20 mouse cellular contexts compared by ENCODE assay signal in the genomic region with DNA sequence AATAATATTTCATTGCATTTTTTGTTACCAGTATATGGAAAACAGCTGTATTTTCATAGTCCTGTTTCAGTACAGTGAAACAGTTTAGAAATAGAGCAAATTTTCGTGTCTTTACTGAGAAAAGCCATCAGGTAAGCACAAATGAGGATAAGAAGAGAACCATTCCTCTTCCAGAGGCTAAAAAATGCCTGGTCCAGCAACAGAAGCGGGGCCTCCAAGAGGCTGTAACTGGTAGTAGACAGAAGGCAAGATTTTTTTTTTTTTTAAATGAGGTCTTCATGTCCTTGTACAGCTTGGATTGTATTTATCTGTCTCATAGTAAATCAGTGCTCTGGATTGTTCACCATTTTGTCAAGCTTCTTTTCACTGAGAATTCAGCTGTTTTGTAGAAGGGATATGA.
DNase-seq lines count a peak whose midpoint lies in the region; ATAC-seq and TF ChIP-seq lines count a peak whose summit lies in the region.
"Had no signal": no experiment of that assay in that cellular context is flagged by ENCODE, and none has a peak within 500 bp of the region (broad histone marks: within the 10 kb centered on the region; RNA-seq: fewer than 3 reads in every experiment).

No protein-coding gene starts in this region.

- H3K4me3 ChIP-seq in left cerebral cortex, adult 2 months = no peak overlapping the region
- no peak overlapping the region for H3K4me3 ChIP-seq in forebrain, embryonic 14.5 days (ENCODE audit: low read depth, low read length)
- H3K4me3 ChIP-seq in lung, adult 2 months (replicated peaks; ENCODE audit: extremely low read depth, low read depth, low read length) = no peak overlapping the region
- H3K4me3 ChIP-seq: hindbrain, embryonic 15.5 days; limb, embryonic 15.5 days; myocyte; stomach, embryonic 15.5 days had no signal

- no peak for DNase-seq in left cerebral cortex, adult 2 months (ENCODE audit: extremely low spot score in 1 of 2, low spot score in 2 of 2)
- no peak for DNase-seq in left cerebral cortex, postnatal 25 days (ENCODE audit: low spot score in 2 of 2)
- DNase-seq in brain, embryonic 14.5 days (ENCODE audit: low read depth) = peak; percentile 64
- peak; percentile 58 for DNase-seq in forebrain, embryonic 14.5 days (ENCODE audit: low spot score)
- peak; percentile 50 for DNase-seq in retina, embryonic 14.5 days (ENCODE audit: low spot score)
- DNase-seq in thymus, postnatal 0 days (ENCODE audit: low spot score) = no peak
- DNase-seq in lung, adult 2 months = no peak
- DNase-seq: adrenal gland, adult 8-10 months; gastrocnemius, postnatal 36 days; layer of hippocampus, postnatal 36 days; lung, postnatal 10 days; right cerebral cortex, postnatal 14 days; thymus, adult 18-20 months had no signal

- intact Hi-C loops in left cerebral cortex, adult 2 months (cut with DNase I) = loop anchor here (5.0 kb wide), 1 partner anchor 179 kb away; no protein-coding TSS in a partner anchor
- intact Hi-C loops in left cerebral cortex, postnatal 25 days (cut with DNase I) = loop anchor here (10.0 kb wide), 1 partner anchor 351 kb away; no protein-coding TSS in a partner anchor

- peak; percentile 28 for TF ChIP-seq CTCF in left cerebral cortex, adult 2 months (IDR thresholded peaks at IDR 0.05)
- TF ChIP-seq CTCF in brain, embryonic 14.5 days (IDR thresholded peaks at IDR 0.05; ENCODE audit: borderline replicate concordance, extremely low read depth, insufficient read depth, insufficient read length) = no peak
- TF ChIP-seq CTCF in lung, adult 2 months (IDR thresholded peaks at IDR 0.05; ENCODE audit: insufficient read depth, low read length) = no peak

- H3K36me3 ChIP-seq in forebrain, embryonic 14.5 days (ENCODE audit: control insufficient read depth, insufficient read depth, low read length) = no peaks in the 10 kb centered on the region
- H3K36me3 ChIP-seq: hindbrain, embryonic 15.5 days; limb, embryonic 15.5 days; stomach, embryonic 15.5 days had no signal

- peak overlapping the region; percentile 24; the same call in 1 of the 2 replicates for H3K4me2 ChIP-seq in forebrain, embryonic 14.5 days (ENCODE audit: low read length)
- H3K4me2 ChIP-seq: hindbrain, embryonic 15.5 days; limb, embryonic 15.5 days; stomach, embryonic 15.5 days had no signal

- no peak overlapping the region for H3K9ac ChIP-seq in forebrain, embryonic 14.5 days (ENCODE audit: low read length)
- H3K9ac ChIP-seq: hindbrain, embryonic 15.5 days; limb, embryonic 15.5 days; stomach, embryonic 15.5 days had no signal

- peaks cover 16% of the 10 kb centered on the region for H3K4me1 ChIP-seq in forebrain, embryonic 14.5 days (ENCODE audit: control insufficient read depth, insufficient read depth, low read length)
- H3K4me1 ChIP-seq in lung, adult 2 months (ENCODE audit: control insufficient read depth, insufficient read depth, low read length) = no peaks in the 10 kb centered on the region
- H3K4me1 ChIP-seq: hindbrain, embryonic 15.5 days; limb, embryonic 15.5 days; stomach, embryonic 15.5 days had no signal

- H3K27me3 ChIP-seq in forebrain, embryonic 14.5 days (replicated peaks; ENCODE audit: control insufficient read depth, insufficient read depth, low read length) = no peaks in the 10 kb centered on the region
- H3K27me3 ChIP-seq: hindbrain, embryonic 15.5 days; limb, embryonic 15.5 days; stomach, embryonic 15.5 days had no signal

- TF ChIP-seq POLR2A in brain, embryonic 14.5 days (IDR thresholded peaks at IDR 0.05; ENCODE audit: borderline replicate concordance, extremely low read depth, insufficient read depth, insufficient read length, poor library complexity, severe bottlenecking) = no peak
- no peak for TF ChIP-seq POLR2A in lung, adult 2 months (IDR thresholded peaks at IDR 0.05; ENCODE audit: borderline replicate concordance, extremely low read depth, low read depth, low read length)

- no peaks in the 10 kb centered on the region for H3K9me3 ChIP-seq in forebrain, embryonic 14.5 days (replicated peaks; ENCODE audit: control insufficient read depth, low read length)
- H3K9me3 ChIP-seq: hindbrain, embryonic 15.5 days; limb, embryonic 15.5 days; stomach, embryonic 15.5 days had no signal

- peak; percentile 66 for ATAC-seq in forebrain, embryonic 14.5 days
- ATAC-seq: intestine, postnatal 0 days; Patski had no signal

- WGBS in forebrain, embryonic 14.5 days = 16% methylated on average over 2 of the region's 2 CpGs
- WGBS in lung, adult 2 months = 57% methylated on average over 2 of the region's 2 CpGs

- H3K27ac ChIP-seq in left cerebral cortex, adult 2 months = no peak overlapping the region
- peak overlapping the region; percentile 63; the same call in 1 of the 2 replicates for H3K27ac ChIP-seq in forebrain, embryonic 14.5 days (ENCODE audit: low read depth, low read length)
- H3K27ac ChIP-seq: hindbrain, embryonic 15.5 days; kidney, postnatal 0 days; limb, embryonic 15.5 days; stomach, embryonic 15.5 days had no signal

Comparison
In these comparisons a context has a peak if more than half of its experiments do, and no peak if none do; other contexts are left out.
1. DNase-seq: peak in brain, embryonic 14.5 days (single experiment), forebrain, embryonic 14.5 days (single experiment) and retina, embryonic 14.5 days (single experiment); none in left cerebral cortex, adult 2 months (0 of 2), left cerebral cortex, postnatal 25 days (0 of 2), thymus, postnatal 0 days (single experiment) and lung, adult 2 months (single experiment).